Mouse (Mus musculus): Measurements from ENCODE around the gene Zfp275. TPM values are rescaled to one million over a fixed set of nuclear protein-coding genes. Genes with fewer than 3 reads are reported as not detected.

Zfp275 gene
- 20.4 and 21.9 TPM in 2 replicates for polyA plus RNA-seq (2012; rRNA removed)

DNA sequence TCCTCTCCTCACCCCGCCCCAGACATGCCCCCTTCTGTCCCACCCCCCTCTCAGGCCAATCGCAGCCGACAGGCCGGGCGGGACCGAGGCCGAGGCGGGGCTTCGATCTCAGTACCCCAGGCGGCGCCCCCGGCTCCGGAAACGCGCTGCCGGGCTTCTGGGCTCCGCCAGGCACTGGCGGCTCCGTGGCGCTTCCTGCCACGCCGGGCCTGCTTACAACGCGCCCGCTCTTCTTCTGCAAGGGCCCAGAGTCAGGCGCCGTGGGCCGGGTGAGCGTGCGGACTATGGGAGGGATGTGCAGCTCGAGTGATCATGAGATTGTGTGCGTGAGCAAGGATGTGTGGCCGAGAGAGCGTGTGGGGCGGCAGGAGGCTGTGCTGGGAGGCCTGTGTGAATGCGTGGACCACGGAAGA lies at the start of gene Zfp275:
Gene Zfp275 (plus strand): TSS at position 139 of the 413 bp plus-strand sequence.

DNA sequence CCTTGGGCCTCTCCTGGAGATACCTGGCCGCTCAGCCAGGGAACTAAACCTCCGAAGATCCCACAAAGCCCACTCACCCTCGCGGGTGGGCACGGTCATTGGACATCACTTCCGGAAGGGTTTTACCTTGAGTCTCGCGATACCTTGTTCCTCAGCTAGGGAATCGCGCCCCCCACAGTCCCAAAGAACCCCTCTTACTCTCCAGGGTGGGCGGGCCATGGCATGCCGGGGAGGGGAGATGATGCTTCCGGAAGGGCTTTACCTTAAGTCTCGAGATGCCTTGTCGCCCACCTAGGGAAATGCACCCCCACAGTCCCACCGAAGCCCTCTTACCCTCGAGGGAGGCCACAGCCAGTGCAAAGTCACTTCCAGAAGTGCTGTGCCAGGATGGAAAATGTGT lies 49.5 kb upstream of the Zfp275 start, which contains the start of the genes Xlr5a and Xlr5c:
Gene Xlr5a (minus strand): TSS at position 101 of the 400 bp plus-strand sequence.
Gene Xlr5c (minus strand): TSS at position 101 of the 400 bp plus-strand sequence.

DNA sequence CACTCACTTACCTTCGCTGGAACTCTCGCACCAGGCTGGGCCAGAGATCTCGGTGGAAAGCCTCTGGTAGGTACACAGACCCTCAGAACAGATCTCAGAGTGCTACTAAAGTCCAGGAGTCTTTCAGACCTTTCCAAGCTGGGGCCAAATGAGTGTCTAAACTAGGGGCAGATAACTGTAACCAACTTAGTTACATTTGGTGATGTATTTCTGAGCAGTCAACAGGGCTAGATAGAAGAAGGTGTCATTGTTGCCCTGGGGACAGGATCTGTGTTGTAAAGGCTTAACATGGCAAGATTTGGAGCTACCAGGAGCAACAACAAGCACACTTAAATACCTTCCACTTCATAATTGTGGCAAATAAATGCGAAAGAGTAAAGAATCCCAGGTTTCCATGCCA lies 5.7 kb upstream of the Zfp275 start, which contains the start of gene Gm45015:
Gene Gm45015 (minus strand): TSS at position 101 of the 400 bp plus-strand sequence.

DNA sequence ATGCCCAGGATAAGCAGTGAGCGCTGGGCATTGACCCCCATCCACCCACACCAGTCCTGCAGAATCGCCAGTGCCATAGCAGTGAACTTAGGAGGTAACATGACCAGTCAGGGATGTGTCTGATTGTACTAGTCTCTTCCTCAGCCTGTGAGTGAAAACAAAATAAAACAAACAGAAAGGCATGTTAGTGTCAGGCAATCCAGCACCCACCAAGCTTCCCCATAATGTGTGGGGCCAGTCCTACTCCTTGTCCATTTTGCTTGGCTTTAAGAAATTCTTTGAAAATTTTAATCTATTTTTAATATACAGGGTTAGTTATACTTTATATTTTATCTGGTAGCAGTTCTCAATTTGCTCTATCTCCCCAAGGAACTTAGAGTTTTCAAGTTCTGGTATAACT lies 56.2 kb downstream of the Zfp275 start, which contains the start of gene Gm18336:
Gene Gm18336 (minus strand): TSS at position 101 of the 400 bp plus-strand sequence.

Other genes with a start within 250 kb of the Zfp275 start
- gene Xlr3a, start 245.5 kb upstream of the Zfp275 start, polyA plus RNA-seq (2012; rRNA removed): 2.3 and 2.4 TPM in 2 replicates
- gene Gm14685, start 225.6 kb upstream of the Zfp275 start, polyA plus RNA-seq (2012; rRNA removed): 0.95 and 1.1 TPM in 2 replicates
- gene Xlr5b, start 193.8 kb upstream of the Zfp275 start, polyA plus RNA-seq (2012; rRNA removed): not detected in 2 replicates
- 1.2 TPM in 2 replicates for gene DXBay18, start 193.2 kb upstream of the Zfp275 start, polyA plus RNA-seq (2012; rRNA removed)
- gene Spin2d, start 165.6 kb upstream of the Zfp275 start, polyA plus RNA-seq (2012; rRNA removed): not detected in 2 replicates
- 3.5 and 7.2 TPM in 2 replicates for gene Xlr3b, start 150.4 kb upstream of the Zfp275 start, polyA plus RNA-seq (2012; rRNA removed)
- gene Xlr4b, start 128.3 kb upstream of the Zfp275 start, polyA plus RNA-seq (2012; rRNA removed): 0.13 and 0.47 TPM in 2 replicates
- gene F8a, start 114.3 kb upstream of the Zfp275 start, polyA plus RNA-seq (2012; rRNA removed): 13.1 and 15.3 TPM in 2 replicates
- gene Xlr4c, start 99.5 kb upstream of the Zfp275 start, polyA plus RNA-seq (2012; rRNA removed): 0.23 TPM in 1 of 2 replicates, not detected in the other
- 0.08 and 0.12 TPM in 2 replicates for gene Xlr3c, start 77.2 kb upstream of the Zfp275 start, polyA plus RNA-seq (2012; rRNA removed)
- 0.07 TPM in 1 of 2 replicates, not detected in the other for gene Xlr5a, start 49.6 kb upstream of the Zfp275 start, polyA plus RNA-seq (2012; rRNA removed)
- not detected in 2 replicates for gene Xlr5c, start 49.6 kb upstream of the Zfp275 start, polyA plus RNA-seq (2012; rRNA removed)
- gene Gm45015, start 5.8 kb upstream of the Zfp275 start, polyA plus RNA-seq (2012; rRNA removed): not detected in 2 replicates
- 0.16 and 0.26 TPM in 2 replicates for gene Gm18336, start 56.1 kb downstream of the Zfp275 start, polyA plus RNA-seq (2012; rRNA removed)
- 2.9 and 3.0 TPM in 2 replicates for gene Zfp92, start 68.5 kb downstream of the Zfp275 start, polyA plus RNA-seq (2012; rRNA removed)
- gene Trex2, start 92.7 kb downstream of the Zfp275 start, polyA plus RNA-seq (2012; rRNA removed): 0.26 TPM in 1 of 2 replicates, not detected in the other
- 46.5 and 50.4 TPM in 2 replicates for gene Haus7, start 116.4 kb downstream of the Zfp275 start, polyA plus RNA-seq (2012; rRNA removed)
- gene Bgn, start 141.0 kb downstream of the Zfp275 start, polyA plus RNA-seq (2012; rRNA removed): 34.7 and 51.7 TPM in 2 replicates
- 16.9 and 17.8 TPM in 2 replicates for gene Atp2b3, start 160.5 kb downstream of the Zfp275 start, polyA plus RNA-seq (2012; rRNA removed)

All from central nervous system, embryonic 18 days (tissue).